Mouse (Mus musculus): ENCODE measurements around the gene Bmp7. TPM values are rescaled to one million over a fixed set of nuclear protein-coding genes. Genes with fewer than 3 reads are reported as not detected.
A peak's percentile ranks its signal among the peaks of the same experiment; 100 is the strongest.

Bmp7 gene
- total and polyA plus RNA-seq, 2 experiments from 2014 or later: 11.8 to 51.3 TPM

GRCm38 (mm10) chr2:172977409-172978130 is 37.4 kb upstream of the Bmp7 start, which contains the start of gene Spo11:
Gene Spo11 (plus strand): TSS chr2:172977700.
- Histone ChIP-seq H3K9ac (replicated peaks; ENCODE audit: low read depth, low read length) (no peak within 1 kb of the TSS; the same call in 1 of the 2 replicates), H3K4me1 (ENCODE audit: control insufficient read depth, insufficient read depth) (no peaks in the 10 kb centered on the region), H3K27me3 (ENCODE audit: control insufficient read depth, insufficient read depth, low read length) (no peaks in the 10 kb centered on the region), H3K4me3 (ENCODE audit: low read depth, low read length) (peak within 1 kb of the TSS; percentile 15; the same call in 1 of the 2 replicates), H3K9me3 (replicated peaks; ENCODE audit: control insufficient read depth, low read length) (no peaks in the 10 kb centered on the region), H3K4me2 (ENCODE audit: low read depth, low read length) (peak within 1 kb of the TSS; percentile 17; the same call in 1 of the 2 replicates), H3K36me3 (replicated peaks; ENCODE audit: control insufficient read depth, insufficient read depth, low read length) (no peaks in the 10 kb centered on the region), H3K27ac (ENCODE audit: low read depth) (peak within 1 kb of the TSS; percentile 43; the same call in 1 of the 2 replicates)
- no peak for ATAC-seq (ENCODE audit: insufficient read depth, low read depth)
- DNase-seq (ENCODE audit: low spot score): no peak
- WGBS: 32% methylated on average over 14 of the region's 14 CpGs
- no peak for TF ChIP-seq CTCF (IDR thresholded peaks at IDR 0.05; ENCODE audit: low read depth)
- no peak for TF ChIP-seq EP300 (IDR thresholded peaks at IDR 0.05; ENCODE audit: low read depth)

- H3K4me1 ChIP-seq (ENCODE audit: control insufficient read depth, insufficient read depth): no peaks in the 10 kb centered on the region
- H3K4me3 ChIP-seq (ENCODE audit: low read depth, low read length): no peak overlapping the region; the same call in 1 of the 2 replicates
- no peak for TF ChIP-seq CTCF (IDR thresholded peaks at IDR 0.05; ENCODE audit: low read depth)
- TF ChIP-seq EP300 (IDR thresholded peaks at IDR 0.05; ENCODE audit: low read depth): no peak
- peak overlapping the region; percentile 17; the same call in 1 of the 2 replicates for H3K4me2 ChIP-seq (ENCODE audit: low read depth, low read length)
- H3K27me3 ChIP-seq (ENCODE audit: control insufficient read depth, insufficient read depth, low read length): no peaks in the 10 kb centered on the region
- H3K9ac ChIP-seq (replicated peaks; ENCODE audit: low read depth, low read length): no peak overlapping the region
- H3K9me3 ChIP-seq (replicated peaks; ENCODE audit: control insufficient read depth, low read length): no peaks in the 10 kb centered on the region
- no peaks in the 10 kb centered on the region for H3K36me3 ChIP-seq (replicated peaks; ENCODE audit: control insufficient read depth, insufficient read depth, low read length)
- ATAC-seq (ENCODE audit: insufficient read depth, low read depth) (no peak), DNase-seq (ENCODE audit: low spot score) (no peak)
- H3K27ac ChIP-seq (ENCODE audit: low read depth): peak overlapping the region; percentile 22; the same call in 1 of the 2 replicates
- WGBS: 43% methylated on average over 7 of the region's 7 CpGs
Measured at GRCm38 (mm10) chr2:172976661-172977238, 36.6 kb upstream of the Bmp7 start.

- Histone ChIP-seq H3K9me3 (replicated peaks; ENCODE audit: control insufficient read depth, low read length) (no peaks in the 10 kb centered on the region), H3K4me2 (ENCODE audit: low read depth, low read length) (no peak overlapping the region), H3K36me3 (replicated peaks; ENCODE audit: control insufficient read depth, insufficient read depth, low read length) (no peaks in the 10 kb centered on the region), H3K27ac (ENCODE audit: low read depth) (no peak overlapping the region), H3K27me3 (ENCODE audit: control insufficient read depth, insufficient read depth, low read length) (no peaks in the 10 kb centered on the region), H3K9ac (replicated peaks; ENCODE audit: low read depth, low read length) (no peak overlapping the region), H3K4me1 (ENCODE audit: control insufficient read depth, insufficient read depth) (no peaks in the 10 kb centered on the region), H3K4me3 (ENCODE audit: low read depth, low read length) (no peak overlapping the region)
- TF ChIP-seq CTCF (IDR thresholded peaks at IDR 0.05; ENCODE audit: low read depth) (no peak), EP300 (IDR thresholded peaks at IDR 0.05; ENCODE audit: low read depth) (no peak)
- 38% methylated on average over 6 of the region's 6 CpGs for WGBS
- ATAC-seq (ENCODE audit: insufficient read depth, low read depth) (0 out of 2 replicates have a peak, but pooled peaks have one; percentile 28), DNase-seq (ENCODE audit: low spot score) (no peak)
Measured at GRCm38 (mm10) chr2:172975159-172975558, 35.0 kb upstream of the Bmp7 start.

- Histone ChIP-seq H3K4me2 (ENCODE audit: low read depth, low read length) (no peak overlapping the region), H3K36me3 (replicated peaks; ENCODE audit: control insufficient read depth, insufficient read depth, low read length) (no peaks in the 10 kb centered on the region), H3K9ac (replicated peaks; ENCODE audit: low read depth, low read length) (no peak overlapping the region), H3K27me3 (ENCODE audit: control insufficient read depth, insufficient read depth, low read length) (no peaks in the 10 kb centered on the region), H3K9me3 (replicated peaks; ENCODE audit: control insufficient read depth, low read length) (no peaks in the 10 kb centered on the region), H3K27ac (ENCODE audit: low read depth) (no peak overlapping the region), H3K4me1 (ENCODE audit: control insufficient read depth, insufficient read depth) (no peaks in the 10 kb centered on the region), H3K4me3 (ENCODE audit: low read depth, low read length) (no peak overlapping the region)
- 63% methylated on average over 7 of the region's 7 CpGs for WGBS
- ATAC-seq (ENCODE audit: insufficient read depth, low read depth): no peak
- no peak for TF ChIP-seq CTCF (IDR thresholded peaks at IDR 0.05; ENCODE audit: low read depth)
- no peak for TF ChIP-seq EP300 (IDR thresholded peaks at IDR 0.05; ENCODE audit: low read depth)
- no peak for DNase-seq (ENCODE audit: low spot score)
Measured at GRCm38 (mm10) chr2:172974701-172975100, 34.6 kb upstream of the Bmp7 start.

GRCm38 (mm10) chr2:172973806-172974565 is 33.9 kb upstream of the Bmp7 start:
- Histone ChIP-seq H3K27me3 (ENCODE audit: control insufficient read depth, insufficient read depth, low read length) (no peaks in the 10 kb centered on the region), H3K36me3 (replicated peaks; ENCODE audit: control insufficient read depth, insufficient read depth, low read length) (no peaks in the 10 kb centered on the region), H3K4me1 (ENCODE audit: control insufficient read depth, insufficient read depth) (no peaks in the 10 kb centered on the region), H3K9ac (replicated peaks; ENCODE audit: low read depth, low read length) (no peak overlapping the region), H3K27ac (ENCODE audit: low read depth) (no peak overlapping the region), H3K4me3 (ENCODE audit: low read depth, low read length) (no peak overlapping the region), H3K9me3 (replicated peaks; ENCODE audit: control insufficient read depth, low read length) (no peaks in the 10 kb centered on the region), H3K4me2 (ENCODE audit: low read depth, low read length) (no peak overlapping the region)
- TF ChIP-seq CTCF (IDR thresholded peaks at IDR 0.05; ENCODE audit: low read depth): no peak
- no peak for TF ChIP-seq EP300 (IDR thresholded peaks at IDR 0.05; ENCODE audit: low read depth)
- ATAC-seq (ENCODE audit: insufficient read depth, low read depth): no peak
- WGBS: 29% methylated on average over 7 of the region's 7 CpGs
- no peak for DNase-seq (ENCODE audit: low spot score)
